Mouse (Mus musculus) forebrain, embryonic 10.5 days (tissue): ENCODE results near the gene Angptl3. TPM values are rescaled to one million over a fixed set of nuclear protein-coding genes. Genes with fewer than 3 reads are reported as not detected.

Source experiments
- DNase-seq: peaks from one replicate; pipeline ENCODE4 v3.0.0-alpha.2; 2017; ENCODE audit warnings: low spot score; ENCODE audit errors: extremely low spot score
- H3K27ac ChIP-seq: fragments of 300-500 bp; sonication (generic); 2 replicates; pipeline ENCODE4 v1.5.1; 2016; ENCODE audit warnings: mild to moderate bottlenecking
- H3K27me3 ChIP-seq: fragments of 300-500 bp; sonication (generic); 2 replicates; pipeline ENCODE4 v1.6.1; 2016; ENCODE audit warnings: mild to moderate bottlenecking; ENCODE audit not compliant: poor library complexity, severe bottlenecking
- H3K36me3 ChIP-seq: fragments of 300-500 bp; sonication (generic); replicated peaks from 2 replicates; pipeline ENCODE4 v1.6.1; 2016; ENCODE audit warnings: mild to moderate bottlenecking, moderate library complexity
- H3K4me1 ChIP-seq: fragments of 300-500 bp; sonication (generic); 2 replicates; pipeline ENCODE4 v1.6.1; 2016
- H3K4me3 ChIP-seq: fragments of 300-500 bp; sonication (generic); 2 replicates; pipeline ENCODE4 v1.5.1; 2016; ENCODE audit warnings: mild to moderate bottlenecking, moderate library complexity
- H3K9me3 ChIP-seq: fragments of 300-500 bp; sonication (generic); 2 replicates; pipeline ENCODE4 v1.6.1; 2016; ENCODE audit warnings: mild to moderate bottlenecking, moderate library complexity
- WGBS: fragments of 180-500 bp; shearing (Covaris S2); methylation state at CpG from one replicate; pipeline ENCODE4 v1.1.7; 2016; 5-methylcytosine and 5-hydroxymethylcytosine counted together
- polyA plus RNA-seq: library from polyadenylated mRNA; unstranded; fragments of >200 nt; fragmentation: Nextera tagmentation; extraction: Ambion mirVana; gene quantifications from 2 replicates; pipeline ENCODE4 v1.2.1, GENCODE M21; 2016

The Angptl3 gene
- polyA plus RNA-seq, result 1.6 and 1.9 TPM in 2 replicates

- no peaks in the 10 kb centered on the region for H3K4me1 ChIP-seq
- H3K9me3 ChIP-seq, result no peaks in the 10 kb centered on the region
- peaks cover 12% of the 10 kb centered on the region for H3K36me3 ChIP-seq
- no peak for DNase-seq
- 88% methylated on average over 2 of the region's 2 CpGs for WGBS
- H3K4me3 ChIP-seq, result no peak within 1 kb of the TSS
- no peaks in the 10 kb centered on the region for H3K27me3 ChIP-seq
- no peak within 1 kb of the TSS for H3K27ac ChIP-seq
Measured at GRCm38 (mm10) chr4:99030686-99031085, at the start of gene Angptl3. Angptl3 (plus strand) TSS chr4:99030954.

DNA sequence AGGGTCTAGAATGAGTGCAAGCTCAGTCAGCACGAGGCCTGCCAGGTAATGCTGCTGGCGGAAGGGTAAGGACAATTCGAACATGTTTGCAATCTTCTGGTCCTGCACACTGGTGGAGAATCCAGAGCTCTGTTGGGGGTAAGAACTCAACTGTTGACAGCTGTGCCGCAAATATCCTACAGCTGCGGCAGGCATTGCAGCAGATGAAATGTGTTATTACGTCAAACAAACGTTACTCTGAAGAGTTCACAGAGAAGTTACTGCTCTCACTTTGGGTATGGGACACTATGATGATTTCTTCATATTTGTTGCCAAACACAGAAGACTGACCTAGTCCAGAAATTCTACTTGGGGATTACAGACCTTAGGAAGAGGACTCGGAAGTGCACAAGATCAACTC is 46.1 kb upstream of the Angptl3 start:
- no peak for DNase-seq
- WGBS, result 95% methylated on average over 8 of the region's 8 CpGs
- Histone ChIP-seq H3K9me3 (no peaks in the 10 kb centered on the region), H3K4me1 (0 out of 2 replicates have a peak, but pooled peaks cover 4% of the 10 kb centered on the region), H3K4me3 (no peak overlapping the region), H3K27me3 (no peaks in the 10 kb centered on the region), H3K36me3 (peaks cover 89% of the 10 kb centered on the region), H3K27ac (no peak overlapping the region)

DNA sequence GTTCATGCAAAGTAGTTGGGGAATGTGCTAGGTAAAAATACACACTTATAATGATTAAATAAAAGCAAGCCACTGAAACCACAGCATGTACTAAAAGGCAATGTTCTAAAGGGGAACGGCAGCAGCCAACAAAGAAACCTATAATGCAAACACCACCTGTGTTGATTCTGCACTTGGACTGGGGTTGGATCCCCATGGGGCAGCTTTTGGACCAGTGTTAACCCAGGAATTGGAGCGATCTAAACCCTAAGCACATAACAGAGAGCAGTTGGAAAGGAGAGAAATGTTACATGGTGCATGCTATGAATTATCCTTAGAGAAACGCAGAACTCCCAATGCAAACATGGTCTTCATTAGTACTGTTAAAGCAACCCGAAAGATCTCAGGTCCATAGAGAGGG is 37.3 kb upstream of the Angptl3 start:
- DNase-seq, result no peak

GRCm38 (mm10) chr4:99005574-99005973 is 25.2 kb upstream of the Angptl3 start:
- no peaks in the 10 kb centered on the region for H3K4me1 ChIP-seq

More for the DNA sequence above, 37.3 kb upstream of the Angptl3 start:
- Histone ChIP-seq H3K9me3 (no peaks in the 10 kb centered on the region), H3K27ac (no peak overlapping the region), H3K4me1 (no peaks in the 10 kb centered on the region), H3K4me3 (no peak overlapping the region), H3K27me3 (no peaks in the 10 kb centered on the region), H3K36me3 (peaks cover 48% of the 10 kb centered on the region)
- WGBS, result 81% methylated on average over 4 of the region's 4 CpGs

DNA sequence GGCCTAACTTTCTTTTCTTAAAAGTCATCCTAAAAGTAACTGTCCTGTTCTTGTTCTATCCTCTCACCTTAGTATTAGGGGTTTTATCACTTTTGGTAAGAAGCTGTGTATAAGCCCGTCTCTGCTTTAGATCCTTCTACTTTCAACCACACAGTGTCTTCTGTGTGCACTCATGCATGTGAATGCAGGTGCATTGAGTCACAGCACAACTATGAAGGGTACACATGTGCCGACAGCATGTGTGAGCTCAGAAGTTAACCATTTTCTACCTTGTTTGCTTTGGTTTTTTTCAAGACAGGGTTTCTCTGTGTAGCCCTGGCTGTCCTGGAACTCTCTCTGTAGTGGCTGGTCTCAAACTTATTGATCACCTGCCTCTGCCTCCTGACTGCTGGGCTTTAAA is 24.4 kb upstream of the Angptl3 start:
- Histone ChIP-seq H3K4me1 (no peaks in the 10 kb centered on the region), H3K27me3 (no peaks in the 10 kb centered on the region), H3K27ac (no peak overlapping the region), H3K36me3 (peaks cover 75% of the 10 kb centered on the region), H3K9me3 (no peaks in the 10 kb centered on the region), H3K4me3 (no peak overlapping the region)
- DNase-seq, result no peak
- 87% methylated on average over 2 of the region's 2 CpGs for WGBS

More at GRCm38 (mm10) chr4:99005574-99005973, 25.2 kb upstream of the Angptl3 start:
- H3K4me3 ChIP-seq, result no peak overlapping the region
- no peak overlapping the region for H3K27ac ChIP-seq
- H3K36me3 ChIP-seq, result peaks cover 72% of the 10 kb centered on the region
- H3K9me3 ChIP-seq, result no peaks in the 10 kb centered on the region
- WGBS, result 86% methylated on average over 2 of the region's 2 CpGs
- DNase-seq, result no peak
- H3K27me3 ChIP-seq, result no peaks in the 10 kb centered on the region

DNA sequence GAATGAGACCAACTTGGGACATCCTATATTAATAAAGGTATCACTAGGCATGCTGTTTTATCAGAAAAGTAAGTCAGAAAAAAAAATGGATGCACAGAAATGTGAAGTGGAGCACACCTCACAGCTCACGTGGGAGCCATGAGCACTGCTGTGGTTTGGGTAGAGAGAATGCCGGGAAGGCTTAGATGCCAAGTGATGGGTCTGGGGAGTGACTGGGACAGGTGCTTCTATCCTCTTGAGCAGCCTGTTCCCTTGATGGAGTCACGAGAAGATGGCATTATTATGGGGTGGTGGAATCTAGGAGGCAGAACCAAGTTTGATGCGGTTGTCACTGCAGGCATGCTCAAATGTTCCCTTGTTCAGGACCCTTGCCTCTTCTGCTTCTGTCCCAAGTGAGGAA is 19.7 kb upstream of the Angptl3 start:
- WGBS, result 91% methylated on average over 4 of the region's 4 CpGs
- no peak overlapping the region for H3K4me3 ChIP-seq
- H3K36me3 ChIP-seq, result peaks cover 77% of the 10 kb centered on the region
- no peak overlapping the region for H3K27ac ChIP-seq
- no peak for DNase-seq
- H3K4me1 ChIP-seq, result no peaks in the 10 kb centered on the region
- no peaks in the 10 kb centered on the region for H3K9me3 ChIP-seq
- H3K27me3 ChIP-seq, result no peaks in the 10 kb centered on the region

- H3K4me3 ChIP-seq, result no peak overlapping the region
- H3K9me3 ChIP-seq, result no peaks in the 10 kb centered on the region
- no peak for DNase-seq
- 96% methylated on average over 8 of the region's 8 CpGs for WGBS
- H3K4me1 ChIP-seq, result no peaks in the 10 kb centered on the region
- peaks cover 39% of the 10 kb centered on the region for H3K36me3 ChIP-seq
- no peaks in the 10 kb centered on the region for H3K27me3 ChIP-seq
- H3K27ac ChIP-seq, result no peak overlapping the region
Measured at GRCm38 (mm10) chr4:99022221-99022620, 8.5 kb upstream of the Angptl3 start.

- H3K27me3 ChIP-seq, result no peaks in the 10 kb centered on the region
- DNase-seq, result no peak
- H3K27ac ChIP-seq, result no peak overlapping the region
- H3K4me1 ChIP-seq, result no peaks in the 10 kb centered on the region
- H3K36me3 ChIP-seq, result peaks cover 15% of the 10 kb centered on the region
- H3K4me3 ChIP-seq, result no peak overlapping the region
- H3K9me3 ChIP-seq, result no peaks in the 10 kb centered on the region
- WGBS, result 90% methylated on average over 5 of the region's 5 CpGs
Measured at GRCm38 (mm10) chr4:99028377-99028776, 2.4 kb upstream of the Angptl3 start.

DNA sequence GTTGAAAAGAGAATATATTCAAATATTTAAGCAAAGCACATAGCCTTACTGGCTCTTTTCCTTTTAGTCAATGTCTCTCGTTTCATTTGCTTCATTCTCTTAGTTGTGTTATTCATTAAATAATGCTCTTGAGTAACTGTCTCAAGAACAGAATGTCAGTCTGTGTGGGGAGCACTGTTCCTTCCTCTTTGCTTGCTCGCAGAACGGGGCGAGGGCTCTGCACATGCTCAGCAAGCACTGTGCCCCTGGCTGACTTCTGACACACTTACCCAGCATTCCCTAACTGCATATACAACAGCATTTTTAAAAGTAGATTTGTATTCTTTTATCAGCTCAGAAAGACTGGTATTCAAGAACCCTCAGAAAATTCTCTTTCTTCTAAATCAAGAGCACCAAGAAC is 2.2 kb downstream of the Angptl3 start:
- no peak for DNase-seq
- no peak overlapping the region for H3K27ac ChIP-seq
- WGBS, result 83% methylated on average over 4 of the region's 4 CpGs

GRCm38 (mm10) chr4:99044854-99045253 is 14.1 kb downstream of the Angptl3 start:
- no peak for DNase-seq
- peaks cover 63% of the 10 kb centered on the region for H3K36me3 ChIP-seq
- 87% methylated on average over 3 of the region's 3 CpGs for WGBS

More for the DNA sequence above, 2.2 kb downstream of the Angptl3 start:
- Histone ChIP-seq H3K36me3 (no peaks in the 10 kb centered on the region), H3K4me3 (no peak overlapping the region), H3K9me3 (no peaks in the 10 kb centered on the region), H3K27me3 (no peaks in the 10 kb centered on the region), H3K4me1 (no peaks in the 10 kb centered on the region)

DNA sequence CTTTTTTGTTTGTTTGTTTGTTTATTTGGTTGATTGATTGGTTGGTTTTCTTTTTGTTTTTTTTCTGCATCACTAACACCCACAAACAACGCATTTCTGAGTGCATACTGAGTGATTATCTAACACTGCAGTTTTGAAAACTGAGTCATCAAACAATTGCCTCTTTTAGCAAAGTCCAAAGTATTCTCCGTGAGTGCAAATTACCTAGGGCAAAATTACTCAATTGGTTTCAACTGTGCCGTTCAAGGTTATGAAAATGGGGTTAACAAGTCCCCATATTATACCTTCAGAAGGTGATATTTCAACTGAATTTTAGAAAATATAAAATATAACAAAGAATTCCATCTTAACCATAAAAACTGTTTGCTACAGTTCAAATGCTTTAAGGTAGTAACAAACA is 15.7 kb downstream of the Angptl3 start:
- 84% methylated on average over 3 of the region's 3 CpGs for whole genome bisulfite sequencing
- Histone ChIP-seq H3K9me3 (peaks cover 15% of the 10 kb centered on the region; the same call in 1 of the 2 replicates), H3K27me3 (no peaks in the 10 kb centered on the region), H3K36me3 (peaks cover 60% of the 10 kb centered on the region), H3K27ac (no peak overlapping the region), H3K4me1 (peaks cover 5% of the 10 kb centered on the region; the same call in 1 of the 2 replicates), H3K4me3 (no peak overlapping the region)
- DNase-seq, result no peak

More at GRCm38 (mm10) chr4:99044854-99045253, 14.1 kb downstream of the Angptl3 start:
- H3K27me3 ChIP-seq, result no peaks in the 10 kb centered on the region
- H3K4me3 ChIP-seq, result no peak overlapping the region
- no peak overlapping the region; the same call in 1 of the 2 replicates for H3K27ac ChIP-seq
- peaks cover 5% of the 10 kb centered on the region; the same call in 1 of the 2 replicates for H3K4me1 ChIP-seq
- H3K9me3 ChIP-seq, result peaks cover 16% of the 10 kb centered on the region; the same call in 1 of the 2 replicates

- no peak for DNase-seq
- peaks cover 5% of the 10 kb centered on the region; the same call in 1 of the 2 replicates for H3K4me1 ChIP-seq
- H3K36me3 ChIP-seq, result peaks cover 59% of the 10 kb centered on the region
- no peaks in the 10 kb centered on the region for H3K27me3 ChIP-seq
- whole genome bisulfite sequencing, result 95% methylated on average over 2 of the region's 2 CpGs
- H3K27ac ChIP-seq, result no peak overlapping the region
- H3K4me3 ChIP-seq, result no peak overlapping the region
- no peaks in the 10 kb centered on the region for H3K9me3 ChIP-seq
Measured at GRCm38 (mm10) chr4:99048581-99048980, 17.8 kb downstream of the Angptl3 start.

DNA sequence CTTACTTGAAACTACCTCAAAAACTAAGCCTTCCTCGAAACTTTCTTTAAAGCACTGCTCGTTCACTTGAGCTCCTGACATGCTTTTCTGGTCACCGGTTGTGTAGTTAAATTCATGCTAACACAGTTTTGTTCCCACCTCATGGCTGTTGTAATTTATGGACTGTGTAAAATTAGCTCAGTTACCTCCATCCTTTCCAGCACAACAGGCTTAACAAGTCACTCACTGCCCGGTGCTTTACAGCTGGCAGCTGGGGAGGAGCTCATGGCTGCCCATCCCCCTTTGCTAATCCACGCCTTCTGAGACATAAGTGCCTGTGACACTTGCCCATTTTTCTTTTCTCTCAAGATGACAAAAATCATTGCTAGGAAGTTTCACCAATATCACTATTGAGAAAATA is 33.8 kb downstream of the Angptl3 start:
- no peaks in the 10 kb centered on the region for H3K27me3 ChIP-seq
- H3K4me3 ChIP-seq, result no peak overlapping the region
- H3K9me3 ChIP-seq, result no peaks in the 10 kb centered on the region
- WGBS, result 65% methylated on average over 5 of the region's 5 CpGs
- no peak overlapping the region for H3K27ac ChIP-seq
- H3K4me1 ChIP-seq, result 0 out of 2 replicates have a peak, but pooled peaks cover 5% of the 10 kb centered on the region
- DNase-seq, result no peak
- H3K36me3 ChIP-seq, result peaks cover 78% of the 10 kb centered on the region

DNA sequence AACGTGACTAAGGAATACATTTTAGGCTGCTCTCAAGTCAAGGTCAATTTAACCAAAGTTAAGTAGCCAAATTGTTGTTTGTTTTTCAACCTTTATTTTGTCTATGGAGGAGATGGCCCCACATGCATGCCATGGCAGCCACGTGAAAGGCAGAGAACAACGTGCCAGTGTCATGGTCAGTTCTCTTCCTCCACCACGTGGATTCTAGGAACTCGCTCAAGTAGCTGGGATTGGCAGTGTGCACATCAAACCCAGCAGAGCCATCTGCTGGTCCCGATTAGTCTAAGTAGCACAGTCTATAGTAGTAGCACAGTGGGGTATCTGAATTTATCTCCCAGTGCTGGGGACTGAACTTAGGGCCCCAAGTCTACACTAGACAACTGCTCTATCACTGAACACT is 38.1 kb downstream of the Angptl3 start:
- Histone ChIP-seq H3K36me3 (peaks cover 86% of the 10 kb centered on the region), H3K27me3 (no peaks in the 10 kb centered on the region), H3K9me3 (no peaks in the 10 kb centered on the region), H3K4me1 (0 out of 2 replicates have a peak, but pooled peaks cover 5% of the 10 kb centered on the region), H3K27ac (no peak overlapping the region), H3K4me3 (no peak overlapping the region)
- DNase-seq, result no peak
- 89% methylated on average over 6 of the region's 6 CpGs for WGBS
